ENCODE assay signal across 21 mouse cellular contexts in genomic region chr6:49750544-49750943, GRCm38 (mm10).
DNase-seq lines count a peak whose midpoint lies in the region; ATAC-seq and TF ChIP-seq lines count a peak whose summit lies in the region.
"Had no signal": no experiment of that assay in that cellular context is flagged by ENCODE, and none has a peak within 500 bp of the region (broad histone marks: within the 10 kb centered on the region; RNA-seq: fewer than 3 reads in every experiment).

No protein-coding gene starts in this region.

- no peak overlapping the region for H3K27ac ChIP-seq in hindbrain, postnatal 0 days
- H3K27ac ChIP-seq in hindbrain, embryonic 14.5 days = no peak overlapping the region
- no peak overlapping the region for H3K27ac ChIP-seq in left cerebral cortex, adult 2 months
- H3K27ac ChIP-seq in CH12.LX (ENCODE audit: insufficient read depth, low read depth) = no peak overlapping the region
- no peak overlapping the region for H3K27ac ChIP-seq in forebrain, embryonic 15.5 days (replicated peaks)
- H3K27ac ChIP-seq: embryonic facial prominence, embryonic 15.5 days; forebrain, embryonic 10.5 days; hindbrain, embryonic 13.5 days had no signal

- H3K36me3 ChIP-seq in hindbrain, postnatal 0 days (ENCODE audit: insufficient read depth, low read length) = no peaks in the 10 kb centered on the region
- no peaks in the 10 kb centered on the region for H3K36me3 ChIP-seq in hindbrain, embryonic 14.5 days (replicated peaks; ENCODE audit: control insufficient read depth, insufficient read depth)
- no peaks in the 10 kb centered on the region for H3K36me3 ChIP-seq in CH12.LX (replicated peaks in 1 of 2; ENCODE audit: control insufficient read depth in 1 of 2, insufficient read depth in 1 of 2, low read length in 1 of 2)
- no peaks in the 10 kb centered on the region for H3K36me3 ChIP-seq in forebrain, embryonic 15.5 days
- H3K36me3 ChIP-seq: embryonic facial prominence, embryonic 15.5 days; forebrain, embryonic 10.5 days; heart, embryonic 12.5 days; hindbrain, embryonic 13.5 days had no signal

- dilution Hi-C loops in CH12.LX (cut with MboI; ENCODE audit: extremely low pct_ligation_motif_present, extremely low pct_unique_long_range_greater_than_20kb, low sequenced_read_pairs) = no loop called here

- no peak for ATAC-seq in hindbrain, postnatal 0 days
- ATAC-seq in hindbrain, embryonic 14.5 days (ENCODE audit: low FRiP score) = no peak
- no peak for ATAC-seq in forebrain, embryonic 15.5 days (replicated peaks)
- ATAC-seq: activated CD4-positive, CD25-positive, alpha-beta regulatory T cell, adult 4 months; CD4-positive, CD25-positive, alpha-beta regulatory T cell, adult 4 months; forebrain, embryonic 16.5 days had no signal

- no peak overlapping the region for H3K4me3 ChIP-seq in hindbrain, postnatal 0 days (ENCODE audit: low read length)
- H3K4me3 ChIP-seq in hindbrain, embryonic 14.5 days (replicated peaks; ENCODE audit: low read length) = no peak overlapping the region
- no peak overlapping the region for H3K4me3 ChIP-seq in left cerebral cortex, adult 2 months
- no peak overlapping the region for H3K4me3 ChIP-seq in CH12.LX (replicated peaks in 1 of 3; ENCODE audit: low read depth in 2 of 3, low read length in 2 of 3, poor library complexity in 1 of 3)
- no peak overlapping the region for H3K4me3 ChIP-seq in forebrain, embryonic 15.5 days
- H3K4me3 ChIP-seq: embryonic facial prominence, embryonic 15.5 days; erythroblast, embryonic 14.5 days; forebrain, embryonic 10.5 days; heart, embryonic 12.5 days; hindbrain, embryonic 13.5 days had no signal

- TF ChIP-seq CTCF in hindbrain, postnatal 0 days (IDR thresholded peaks at IDR 0.05; ENCODE audit: low read depth) = peak; percentile 54
- TF ChIP-seq CTCF in left cerebral cortex, adult 2 months (IDR thresholded peaks at IDR 0.05) = peak; percentile 40
- peak in 1 of 2 experiments; percentile 43; a peak in 2 of 4 replicates for TF ChIP-seq CTCF in CH12.LX (conservative IDR thresholded peaks at IDR 0.05 in 1 of 2, IDR thresholded peaks at IDR 0.05 in 1 of 2; ENCODE audit: low read depth in 2 of 2, low read length in 2 of 2)

- 57% methylated on average over 2 of the region's 2 CpGs for WGBS in hindbrain, postnatal 0 days
- 59% methylated on average over 2 of the region's 2 CpGs for WGBS in hindbrain, embryonic 14.5 days
- 61% methylated on average over 2 of the region's 2 CpGs for WGBS in forebrain, embryonic 15.5 days

- H3K9ac ChIP-seq in hindbrain, postnatal 0 days (replicated peaks; ENCODE audit: low read length) = no peak overlapping the region
- H3K9ac ChIP-seq in hindbrain, embryonic 14.5 days = no peak overlapping the region
- H3K9ac ChIP-seq in CH12.LX (ENCODE audit: insufficient read depth, low read depth) = no peak overlapping the region
- no peak overlapping the region for H3K9ac ChIP-seq in forebrain, embryonic 15.5 days (replicated peaks)
- H3K9ac ChIP-seq: embryonic facial prominence, embryonic 15.5 days; heart, embryonic 12.5 days; hindbrain, embryonic 13.5 days had no signal

- H3K4me1 ChIP-seq in hindbrain, postnatal 0 days (ENCODE audit: insufficient read depth, low read length) = no peaks in the 10 kb centered on the region; the same call in 1 of the 2 replicates
- no peaks in the 10 kb centered on the region for H3K4me1 ChIP-seq in hindbrain, embryonic 14.5 days (replicated peaks; ENCODE audit: control insufficient read depth, insufficient read depth, low read length)
- H3K4me1 ChIP-seq in CH12.LX (ENCODE audit: control insufficient read depth in 1 of 2, insufficient read depth in 2 of 2) = peaks cover 0 to 4% of the 10 kb centered on the region in 2 experiments; a peak in 2 of 4 replicates
- peaks cover 10% of the 10 kb centered on the region for H3K4me1 ChIP-seq in forebrain, embryonic 15.5 days
- H3K4me1 ChIP-seq: embryonic facial prominence, embryonic 15.5 days; heart, embryonic 12.5 days had no signal

- peak; percentile 28 for TF ChIP-seq RAD21 in CH12.LX (IDR thresholded peaks at IDR 0.05; ENCODE audit: low read depth, low read length)

- TF ChIP-seq POLR2A in CH12.LX (IDR thresholded peaks at IDR 0.05; ENCODE audit: low read depth, low read length) = no peak

- H3K79me2 ChIP-seq in CH12.LX (replicated peaks; ENCODE audit: control insufficient read depth, extremely low read depth, insufficient read depth, poor library complexity, severe bottlenecking) = no peaks in the 10 kb centered on the region

- intact Hi-C loops in left cerebral cortex, adult 2 months (cut with DNase I) = loop anchor here (2.0 kb wide), 1 partner anchor 232 kb away; no protein-coding TSS in a partner anchor
- intact Hi-C loops in left cerebral cortex, postnatal 25 days (cut with DNase I) = no loop called here

- DNase-seq in cerebellum, adult 9-10 months = peak; percentile 4
- no peak for DNase-seq in cerebellum, adult 9-11 months
- peak; percentile 28 for DNase-seq in hindbrain, postnatal 0 days (ENCODE audit: low spot score)
- DNase-seq in hindbrain, embryonic 14.5 days (ENCODE audit: low spot score) = no peak
- DNase-seq in left cerebral cortex, adult 2 months (ENCODE audit: extremely low spot score in 1 of 2, low spot score in 2 of 2) = no peak
- no peak for DNase-seq in left cerebral cortex, postnatal 25 days (ENCODE audit: low spot score in 2 of 2)
- DNase-seq in CH12.LX (ENCODE audit: extremely low read depth) = no peak
- DNase-seq: adrenal gland, postnatal 14 days; B cell, adult 2 months; cerebellum, adult 18-20 months; embryo, embryonic 11 days; gastrocnemius, postnatal 14 days had no signal

- in situ Hi-C loops in CH12.LX (cut with MboI; ENCODE audit: low pct_ligation_motif_present, low pct_unique_long_range_greater_than_20kb, low sequenced_read_pairs) = no loop called here

- no peak overlapping the region for H3K4me2 ChIP-seq in hindbrain, postnatal 0 days (ENCODE audit: low read depth, low read length)
- H3K4me2 ChIP-seq in hindbrain, embryonic 14.5 days (replicated peaks) = no peak overlapping the region
- H3K4me2 ChIP-seq in CH12.LX (ENCODE audit: insufficient read depth, low read depth, poor library complexity, severe bottlenecking) = no peak overlapping the region
- H3K4me2 ChIP-seq in forebrain, embryonic 15.5 days (replicated peaks) = no peak overlapping the region
- H3K4me2 ChIP-seq: embryonic facial prominence, embryonic 15.5 days; heart, embryonic 12.5 days; hindbrain, embryonic 13.5 days had no signal

- no peaks in the 10 kb centered on the region for H3K9me3 ChIP-seq in hindbrain, postnatal 0 days (ENCODE audit: low read length)
- H3K9me3 ChIP-seq in hindbrain, embryonic 14.5 days (ENCODE audit: control insufficient read depth, low read length) = no peaks in the 10 kb centered on the region
- H3K9me3 ChIP-seq in CH12.LX (replicated peaks; ENCODE audit: low read length) = no peaks in the 10 kb centered on the region
- no peaks in the 10 kb centered on the region for H3K9me3 ChIP-seq in forebrain, embryonic 15.5 days
- H3K9me3 ChIP-seq: embryonic facial prominence, embryonic 15.5 days; forebrain, embryonic 10.5 days; heart, embryonic 12.5 days; hindbrain, embryonic 13.5 days had no signal

- H3K27me3 ChIP-seq in hindbrain, postnatal 0 days (ENCODE audit: insufficient read depth, low read length) = no peaks in the 10 kb centered on the region
- no peaks in the 10 kb centered on the region for H3K27me3 ChIP-seq in hindbrain, embryonic 14.5 days (ENCODE audit: control insufficient read depth, insufficient read depth, low read length)
- no peaks in the 10 kb centered on the region for H3K27me3 ChIP-seq in CH12.LX (replicated peaks)
- H3K27me3 ChIP-seq in forebrain, embryonic 15.5 days = no peaks in the 10 kb centered on the region
- H3K27me3 ChIP-seq: embryonic facial prominence, embryonic 15.5 days; hindbrain, embryonic 13.5 days had no signal

- TF ChIP-seq EP300 in CH12.LX (IDR thresholded peaks at IDR 0.05; ENCODE audit: low read length) = no peak

TF ChIP-seq in CH12.LX, 34 proteins besides CTCF, POLR2A, EP300 and RAD21:
- TF ChIP-seq SMC3 (IDR thresholded peaks at IDR 0.05; ENCODE audit: low read depth, low read length) (peak; percentile 48), CHD2 (IDR thresholded peaks at IDR 0.05; ENCODE audit: low read length) (no peak), MEF2A (IDR thresholded peaks at IDR 0.05; ENCODE audit: borderline replicate concordance, low read depth, low read length) (no peak)

Comparison
In these comparisons a context has a peak if more than half of its experiments do, and no peak if none do; other contexts are left out.
1. DNase-seq: peak in cerebellum, adult 9-10 months (single experiment) and hindbrain, postnatal 0 days (single experiment); none in cerebellum, adult 9-11 months (single experiment), hindbrain, embryonic 14.5 days (single experiment), left cerebral cortex, adult 2 months (0 of 2), left cerebral cortex, postnatal 25 days (0 of 2) and CH12.LX (single experiment).